Mouse (Mus musculus) embryonic facial prominence, embryonic 12.5 days (tissue): ENCODE results near the gene Car11. TPM values are rescaled to one million over a fixed set of nuclear protein-coding genes. Genes with fewer than 3 reads are reported as not detected.

Experiments used
- ATAC-seq: fragments of 200-750 bp; cut with Nextera tagmentation; 2 replicates; pipeline ENCODE4 v1.8.0; 2017; ENCODE audit not compliant: insufficient number of reproducible peaks, insufficient read depth, low FRiP score, low TSS enrichment
- H3K27ac ChIP-seq: fragments of 300-500 bp; sonication (generic); 2 replicates; pipeline ENCODE4 v1.5.1; 2016; ENCODE audit warnings: mild to moderate bottlenecking
- H3K27me3 ChIP-seq: fragments of 300-500 bp; sonication (generic); 2 replicates; pipeline ENCODE4 v1.6.1; 2016; ENCODE audit warnings: mild to moderate bottlenecking, moderate library complexity
- H3K36me3 ChIP-seq: fragments of 300-500 bp; sonication (generic); 2 replicates; pipeline ENCODE4 v1.6.1; 2016; ENCODE audit warnings: mild to moderate bottlenecking
- H3K4me1 ChIP-seq: fragments of 300-500 bp; sonication (generic); 2 replicates; pipeline ENCODE4 v1.6.1; 2016
- H3K4me2 ChIP-seq: fragments of 300-500 bp; sonication (generic); replicated peaks from 2 replicates; pipeline ENCODE4 v1.6.1; 2016; ENCODE audit warnings: mild to moderate bottlenecking, moderate library complexity
- H3K4me3 ChIP-seq: fragments of 300-500 bp; sonication (generic); 2 replicates; pipeline ENCODE4 v1.5.1; 2016; ENCODE audit warnings: mild to moderate bottlenecking
- H3K9ac ChIP-seq: fragments of 300-500 bp; sonication (generic); 2 replicates; pipeline ENCODE4 v1.6.1; 2016; ENCODE audit warnings: mild to moderate bottlenecking, moderate library complexity
- H3K9me3 ChIP-seq: fragments of 300-500 bp; sonication (generic); 2 replicates; pipeline ENCODE4 v1.6.1; 2016; ENCODE audit warnings: mild to moderate bottlenecking, moderate library complexity
- WGBS: fragments of 180-500 bp; shearing (Covaris S2); methylation state at CpG from one replicate; pipeline ENCODE4 v1.1.7; 2016; 5-methylcytosine and 5-hydroxymethylcytosine counted together
- polyA plus RNA-seq: library from polyadenylated mRNA; unstranded; fragments of >200 nt; fragmentation: Nextera tagmentation; extraction: Ambion mirVana; gene quantifications from 2 replicates; pipeline ENCODE4 v1.2.1, GENCODE M21; 2016

Car11 gene
- polyA plus RNA-seq, 1 experiment from 2014 or later: 11.5 TPM

DNA sequence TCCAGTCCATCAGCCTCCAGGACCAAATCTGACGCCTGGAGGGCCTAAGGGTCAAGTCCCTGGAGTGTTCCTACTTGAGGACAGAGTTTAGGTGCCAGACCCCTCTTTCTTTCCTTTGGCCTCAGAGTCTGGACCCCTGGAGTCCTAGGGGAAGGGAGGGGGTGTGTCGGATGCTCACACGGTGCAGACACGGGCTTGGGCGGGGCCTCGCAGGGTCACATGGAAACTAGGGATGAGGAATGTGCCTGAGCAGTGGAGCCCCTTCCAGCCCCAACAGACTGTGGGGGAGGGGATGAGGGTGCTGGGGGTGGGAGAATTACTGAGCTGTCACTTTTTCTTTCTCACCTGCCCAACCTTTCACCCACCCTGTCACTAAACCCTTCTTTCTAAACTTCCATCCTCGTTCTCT lies 6.2 kb downstream of the Car11 start:
- peaks cover 14% of the 10 kb centered on the region for H3K36me3 ChIP-seq
- H3K9me3 ChIP-seq: no peaks in the 10 kb centered on the region
- H3K27ac ChIP-seq: peak overlapping the region; percentile 85
- no peak for ATAC-seq
- H3K4me1 ChIP-seq: peaks cover 49% of the 10 kb centered on the region
- H3K4me2 ChIP-seq: peak overlapping the region; percentile 98
- peak overlapping the region; percentile 63 for H3K4me3 ChIP-seq
- peak overlapping the region; percentile 87 for H3K9ac ChIP-seq
- 2% methylated on average over 7 of the region's 7 CpGs for WGBS
- H3K27me3 ChIP-seq: no peaks in the 10 kb centered on the region

DNA sequence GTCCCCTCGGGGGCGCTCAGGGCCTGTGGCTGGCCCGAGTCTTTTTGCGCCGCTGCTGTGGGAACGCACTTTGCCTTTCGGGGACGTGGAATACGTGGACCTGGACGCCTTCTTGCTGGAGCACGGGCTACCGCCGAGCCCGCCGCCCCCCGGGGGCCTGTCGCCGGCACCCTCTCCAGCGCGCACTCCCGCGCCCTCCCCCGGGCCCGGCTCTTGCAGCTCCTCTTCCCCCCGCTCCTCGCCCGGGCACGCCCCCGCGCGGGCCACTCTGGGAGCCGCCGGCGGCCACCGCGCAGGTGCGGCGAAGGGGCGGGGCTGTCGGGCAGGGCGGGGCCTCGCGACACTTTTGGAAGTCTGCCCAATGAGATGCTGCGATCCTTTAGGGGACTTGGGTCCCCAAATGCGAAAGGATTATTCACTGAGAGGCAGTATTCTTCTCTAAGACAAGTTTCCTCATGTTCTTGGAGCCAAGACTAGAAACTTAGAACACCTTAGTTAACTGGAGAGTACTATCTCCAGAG lies 7.1 kb downstream of the Car11 start:
- H3K4me1 ChIP-seq: peaks cover 45% of the 10 kb centered on the region
- peak overlapping the region; percentile 98 for H3K4me2 ChIP-seq
- peaks cover 23% of the 10 kb centered on the region for H3K36me3 ChIP-seq
- peak overlapping the region; percentile 63 for H3K4me3 ChIP-seq
- H3K27me3 ChIP-seq: no peaks in the 10 kb centered on the region
- H3K27ac ChIP-seq: peak overlapping the region; percentile 85
- no peak for ATAC-seq
- WGBS: under 1% methylated on average over 45 of the region's 45 CpGs
- H3K9ac ChIP-seq: peak overlapping the region; percentile 87
- H3K9me3 ChIP-seq: no peaks in the 10 kb centered on the region

DNA sequence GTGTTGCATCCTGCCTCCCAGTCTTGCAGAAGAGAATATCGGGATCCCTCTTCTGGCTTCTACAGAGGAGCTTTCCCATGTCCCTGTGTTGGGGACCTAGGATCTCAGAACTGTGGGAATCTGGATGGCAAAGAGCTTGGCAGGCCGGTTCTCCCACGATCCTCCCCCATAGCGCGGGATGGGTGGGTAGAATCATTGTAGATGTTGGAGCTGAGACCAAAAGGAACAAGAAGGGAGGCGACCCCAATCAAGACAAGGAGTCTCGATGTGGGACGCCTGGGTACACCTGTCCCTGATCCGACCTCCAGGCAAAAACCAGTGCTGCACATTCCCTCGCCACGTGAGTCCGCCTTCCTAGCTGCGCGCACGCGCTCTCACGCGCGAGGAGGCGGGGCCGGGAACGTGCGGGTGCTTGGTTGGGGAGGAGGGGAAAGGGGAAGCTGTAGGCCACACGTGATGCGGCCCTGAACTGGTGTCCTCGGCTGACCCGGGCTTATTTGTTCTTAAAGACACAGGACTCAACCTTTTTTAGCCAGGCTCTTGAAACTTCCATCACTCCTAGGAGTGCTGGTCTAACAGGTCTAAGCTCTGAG lies 7.8 kb downstream of the Car11 start:
- Histone ChIP-seq H3K9ac (peak overlapping the region; percentile 24; the same call in 1 of the 2 replicates), H3K4me1 (peaks cover 45% of the 10 kb centered on the region)
- WGBS: under 1% methylated on average over 27 of the region's 27 CpGs

DNA sequence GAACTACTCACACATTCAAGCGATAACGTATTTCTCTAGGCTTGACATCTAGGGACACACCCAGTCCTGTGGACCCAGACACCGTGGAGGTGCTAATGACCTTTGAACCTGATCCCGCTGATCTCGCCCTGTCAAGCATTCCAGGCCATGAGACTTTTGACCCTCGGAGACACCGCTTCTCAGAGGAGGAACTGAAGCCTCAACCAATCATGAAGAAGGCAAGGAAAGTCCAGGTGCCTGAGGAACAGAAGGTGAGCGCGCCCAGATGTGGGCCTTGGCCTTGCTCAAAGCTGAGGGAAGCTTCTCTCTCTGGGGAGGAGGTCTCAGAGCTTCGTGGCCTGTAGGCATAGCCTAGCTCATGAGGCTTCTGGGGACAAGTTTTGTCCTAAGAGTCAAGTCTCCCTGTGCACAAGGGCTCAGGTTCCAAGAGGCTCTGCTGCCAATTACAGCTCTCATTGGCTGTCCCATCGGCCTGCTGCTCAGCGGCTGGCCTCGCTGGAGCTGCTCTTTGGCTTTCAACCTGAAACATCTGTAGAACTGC lies 8.6 kb downstream of the Car11 start:
- 38% methylated on average over 13 of the region's 13 CpGs for WGBS
- ATAC-seq: no peak
- Histone ChIP-seq H3K36me3 (peaks cover 38% of the 10 kb centered on the region), H3K4me1 (peaks cover 45% of the 10 kb centered on the region), H3K4me3 (peak overlapping the region; percentile 3; the same call in 1 of the 2 replicates), H3K4me2 (peak overlapping the region; percentile 98), H3K27me3 (no peaks in the 10 kb centered on the region), H3K9me3 (no peaks in the 10 kb centered on the region), H3K9ac (peak overlapping the region; percentile 7; the same call in 1 of the 2 replicates), H3K27ac (peak overlapping the region; percentile 85; the same call in 1 of the 2 replicates)

More for the DNA sequence above, 7.8 kb downstream of the Car11 start:
- peaks cover 30% of the 10 kb centered on the region for H3K36me3 ChIP-seq
- H3K4me3 ChIP-seq: peak overlapping the region; percentile 63
- no peaks in the 10 kb centered on the region for H3K9me3 ChIP-seq
- H3K27ac ChIP-seq: peak overlapping the region; percentile 85
- H3K27me3 ChIP-seq: no peaks in the 10 kb centered on the region
- peak overlapping the region; percentile 98 for H3K4me2 ChIP-seq
- no peak for ATAC-seq

DNA sequence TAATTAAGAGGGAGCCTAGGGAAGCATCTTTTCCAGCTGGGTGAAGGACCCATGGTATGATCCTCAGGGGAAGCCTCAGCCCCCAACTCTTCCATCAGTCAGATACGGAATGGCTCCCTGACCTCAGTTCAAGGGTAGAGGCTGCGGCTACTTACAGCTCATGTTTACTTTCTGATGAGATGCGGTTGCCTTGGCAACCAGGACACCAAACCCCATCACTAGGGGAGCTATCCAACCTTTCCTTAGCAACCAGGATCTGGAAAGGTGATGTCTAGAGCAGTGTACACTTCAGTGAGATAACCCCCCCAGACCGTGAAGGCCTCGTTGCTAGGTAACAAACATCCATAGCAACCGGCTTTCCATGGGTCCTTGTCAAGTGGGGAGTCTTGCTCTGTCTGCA lies 9.4 kb downstream of the Car11 start:
- 47% methylated on average over 6 of the region's 6 CpGs for WGBS
- Histone ChIP-seq H3K4me1 (peaks cover 40% of the 10 kb centered on the region), H3K27me3 (no peaks in the 10 kb centered on the region), H3K27ac (no peak overlapping the region; the same call in 1 of the 2 replicates), H3K4me2 (peak overlapping the region; percentile 98; the same call in 1 of the 2 replicates), H3K4me3 (0 out of 2 replicates have a peak overlapping the region, but pooled peaks have one; percentile 3), H3K9ac (no peak overlapping the region), H3K9me3 (no peaks in the 10 kb centered on the region), H3K36me3 (peaks cover 44% of the 10 kb centered on the region)
- ATAC-seq: no peak

DNA sequence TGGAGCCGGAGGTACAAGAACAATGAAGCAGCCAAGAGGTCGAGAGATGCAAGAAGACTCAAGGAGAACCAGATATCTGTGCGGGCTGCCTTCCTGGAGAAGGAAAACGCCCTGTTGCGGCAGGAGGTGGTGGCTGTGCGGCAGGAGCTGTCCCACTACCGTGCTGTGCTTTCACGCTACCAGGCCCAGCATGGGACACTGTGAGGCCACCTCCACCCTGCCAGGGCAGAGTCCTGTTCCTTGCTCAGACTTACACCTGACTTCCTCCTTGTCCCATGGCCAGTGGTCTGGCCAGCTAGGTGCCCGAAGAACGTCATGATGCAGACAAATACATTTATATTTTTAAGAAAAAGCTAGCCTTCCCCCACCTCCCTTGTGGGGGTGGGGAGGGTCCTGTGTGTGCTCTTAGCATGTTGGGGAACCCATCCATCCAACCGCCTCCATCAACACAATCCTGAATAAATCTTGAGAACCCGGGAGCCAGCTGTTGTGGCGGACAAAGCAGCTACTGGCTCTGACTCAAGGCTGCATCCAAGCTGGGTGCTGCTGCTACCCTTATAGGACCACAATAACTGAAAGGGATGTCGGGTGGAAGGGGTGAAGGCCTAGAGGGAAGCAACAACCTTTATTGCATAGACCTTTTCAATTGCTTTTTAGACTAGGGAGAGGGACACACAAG lies 10.2 kb downstream of the Car11 start:
- Histone ChIP-seq H3K9me3 (no peaks in the 10 kb centered on the region), H3K36me3 (peaks cover 46% of the 10 kb centered on the region), H3K4me1 (peaks cover 47% of the 10 kb centered on the region), H3K27me3 (no peaks in the 10 kb centered on the region), H3K4me2 (no peak overlapping the region), H3K4me3 (no peak overlapping the region), H3K9ac (no peak overlapping the region), H3K27ac (no peak overlapping the region; the same call in 1 of the 2 replicates)
- 79% methylated on average over 14 of the region's 14 CpGs for WGBS
- no peak for ATAC-seq

DNA sequence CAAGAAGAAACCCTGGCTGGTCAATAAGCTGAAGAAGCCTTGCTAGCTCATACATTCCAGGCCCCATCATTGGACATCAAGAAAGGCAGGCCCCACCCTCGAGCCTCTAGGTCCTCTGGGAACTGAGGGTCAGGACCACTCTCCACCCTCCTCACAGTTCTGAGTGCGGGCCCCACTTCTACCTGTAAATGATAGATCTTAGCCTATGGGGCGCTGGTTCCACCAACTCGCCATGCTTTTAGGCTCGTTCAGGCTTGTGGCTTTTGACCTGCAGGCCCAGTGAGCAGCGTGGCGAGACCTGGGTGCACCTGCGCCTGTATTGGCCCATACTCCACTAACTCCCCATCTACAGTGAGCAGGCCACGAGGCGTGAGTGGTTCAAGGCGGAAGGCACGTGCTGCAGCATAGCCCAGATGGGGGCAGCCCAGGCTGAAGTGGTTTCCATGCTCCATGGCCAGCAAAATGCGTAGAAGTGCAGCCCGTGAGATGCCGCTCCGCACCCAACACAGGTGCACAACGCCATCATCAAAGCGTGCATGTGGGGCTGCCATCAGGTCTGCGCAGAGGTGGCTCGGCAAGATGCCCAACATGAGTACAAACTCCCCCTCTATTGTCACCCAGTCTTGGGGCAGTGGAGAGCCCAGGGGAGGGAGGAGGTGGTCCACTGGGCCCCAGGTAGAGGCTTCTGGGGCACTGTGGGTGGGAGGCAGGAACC lies 11.0 kb downstream of the Car11 start:
- no peaks in the 10 kb centered on the region for H3K27me3 ChIP-seq
- H3K4me2 ChIP-seq: no peak overlapping the region
- peaks cover 46% of the 10 kb centered on the region for H3K36me3 ChIP-seq
- H3K9ac ChIP-seq: no peak overlapping the region
- H3K4me1 ChIP-seq: peaks cover 47% of the 10 kb centered on the region
- H3K4me3 ChIP-seq: no peak overlapping the region
- ATAC-seq: no peak
- 90% methylated on average over 20 of the region's 20 CpGs for WGBS
- no peaks in the 10 kb centered on the region for H3K9me3 ChIP-seq
- no peak overlapping the region for H3K27ac ChIP-seq

DNA sequence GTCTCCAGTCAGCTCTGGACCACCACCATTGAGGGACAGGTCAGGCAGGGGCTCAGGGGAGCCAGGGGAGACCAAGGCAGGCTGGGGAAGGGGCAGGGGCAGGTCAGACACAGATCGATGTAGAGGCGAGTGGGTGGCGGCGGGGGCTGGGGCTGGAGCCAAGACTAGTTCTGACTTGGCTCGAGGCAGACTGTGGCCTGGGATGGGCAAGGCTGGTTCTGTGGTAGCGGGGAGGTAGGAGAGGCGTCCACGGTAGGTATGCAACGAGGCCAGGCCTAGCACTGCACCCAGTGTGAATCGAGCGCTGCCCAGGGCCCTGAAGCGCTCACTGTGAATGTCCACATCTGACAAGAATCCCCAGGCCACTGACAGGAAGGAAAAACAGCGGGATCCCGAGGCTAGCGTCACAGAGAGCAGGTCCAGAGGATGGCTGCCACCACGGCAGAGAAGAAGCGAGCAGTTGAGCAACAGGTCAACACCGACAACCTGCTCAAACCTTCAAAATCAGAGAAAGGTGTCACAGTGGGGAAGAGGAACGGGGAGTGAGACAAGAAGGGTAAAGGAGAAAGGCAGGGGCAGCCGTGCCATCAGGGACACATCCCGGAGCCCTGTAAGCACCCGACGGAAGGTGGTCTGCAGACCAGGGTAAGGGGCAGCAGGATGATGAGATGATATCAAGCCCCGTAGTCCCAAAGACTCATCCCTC lies 11.8 kb downstream of the Car11 start:
- 93% methylated on average over 24 of the region's 24 CpGs for WGBS
- no peak for ATAC-seq
- H3K4me1 ChIP-seq: peaks cover 51% of the 10 kb centered on the region

DNA sequence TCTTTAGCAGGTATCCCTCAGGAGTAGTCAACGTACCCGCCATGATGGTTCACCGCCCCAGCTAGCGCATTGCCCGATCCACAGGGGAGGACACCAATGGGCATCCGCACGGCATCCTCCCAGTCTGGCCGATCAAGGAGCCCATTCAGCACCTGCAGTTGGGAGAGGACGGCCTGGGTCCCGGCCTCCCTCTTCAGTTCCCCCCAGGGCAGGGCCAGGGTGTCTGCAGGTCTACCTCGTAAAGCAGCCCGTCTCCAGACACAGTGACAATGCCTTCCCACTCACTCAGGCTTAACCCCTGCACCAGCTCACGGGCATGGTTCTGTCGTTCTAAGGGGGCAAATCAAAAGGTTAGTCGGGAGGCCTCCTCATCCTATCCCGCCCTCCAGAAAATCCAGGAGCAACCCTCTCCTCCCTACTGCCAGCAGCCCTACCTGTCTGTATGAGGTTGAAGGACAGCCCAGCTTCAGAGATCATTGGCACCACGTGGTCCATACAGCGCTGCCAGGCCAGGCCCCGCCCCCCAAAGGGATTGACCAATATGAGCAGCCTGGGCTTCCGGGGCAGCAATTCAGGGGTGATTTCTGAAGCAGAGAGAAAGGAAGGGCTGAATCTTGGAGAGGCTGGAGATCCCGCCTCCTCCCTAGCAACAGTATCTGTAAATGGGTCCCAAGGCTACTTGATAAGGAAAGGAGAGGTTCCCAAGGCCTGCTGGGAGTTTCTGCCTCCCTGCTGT lies 12.5 kb downstream of the Car11 start:
- Histone ChIP-seq H3K4me3 (no peak overlapping the region), H3K36me3 (peaks cover 46% of the 10 kb centered on the region), H3K9ac (no peak overlapping the region), H3K4me2 (no peak overlapping the region), H3K4me1 (peaks cover 54% of the 10 kb centered on the region), H3K27ac (no peak overlapping the region), H3K27me3 (no peaks in the 10 kb centered on the region), H3K9me3 (no peaks in the 10 kb centered on the region)
- 89% methylated on average over 21 of the region's 21 CpGs for WGBS
- no peak for ATAC-seq

More for the DNA sequence above, 11.8 kb downstream of the Car11 start:
- Histone ChIP-seq H3K27ac (no peak overlapping the region), H3K27me3 (no peaks in the 10 kb centered on the region), H3K4me3 (no peak overlapping the region), H3K9me3 (no peaks in the 10 kb centered on the region), H3K9ac (no peak overlapping the region), H3K4me2 (no peak overlapping the region), H3K36me3 (peaks cover 46% of the 10 kb centered on the region)

DNA sequence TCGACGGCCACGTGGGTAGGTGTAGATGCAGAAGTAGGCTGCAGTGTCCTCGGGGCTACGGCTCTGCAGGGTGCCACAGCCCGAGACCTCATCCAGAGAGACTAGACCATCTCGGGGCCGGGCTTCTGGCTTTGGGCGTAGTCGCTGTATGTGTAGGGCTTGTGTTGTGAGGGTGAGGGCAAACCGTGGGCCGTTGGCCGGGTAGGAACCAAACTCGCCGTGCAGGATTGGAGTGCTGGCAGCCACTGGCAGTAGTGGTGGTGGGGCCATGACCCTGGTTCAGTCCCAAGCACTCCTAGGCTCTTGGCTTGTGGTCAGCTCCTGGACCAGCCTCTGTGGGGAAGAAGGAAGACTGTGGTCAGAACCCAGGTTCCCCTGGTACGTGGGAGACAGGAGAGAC lies 13.8 kb downstream of the Car11 start:
- H3K27ac ChIP-seq: no peak overlapping the region
- no peak overlapping the region for H3K4me2 ChIP-seq
- no peak overlapping the region for H3K9ac ChIP-seq
- H3K36me3 ChIP-seq: peaks cover 46% of the 10 kb centered on the region
- 90% methylated on average over 16 of the region's 16 CpGs for WGBS
- ATAC-seq: no peak
- no peak overlapping the region for H3K4me3 ChIP-seq
- H3K9me3 ChIP-seq: no peaks in the 10 kb centered on the region
- H3K4me1 ChIP-seq: peaks cover 43% of the 10 kb centered on the region
- H3K27me3 ChIP-seq: no peaks in the 10 kb centered on the region
